Mouse (Mus musculus): ENCODE measurements around the gene Tle4. TPM values are rescaled to one million over a fixed set of nuclear protein-coding genes. Genes with fewer than 3 reads are reported as not detected.

Tle4 gene
- polyA plus RNA-seq, 1 experiment = 10.4 TPM

- 98% methylated on average over 1 of the region's 1 CpGs for WGBS
- no peak for TF ChIP-seq CTCF (conservative IDR thresholded peaks at IDR 0.05; ENCODE audit: insufficient read depth, insufficient read length, low read depth, low read length)
- TF ChIP-seq POLR2A (IDR thresholded peaks at IDR 0.05; ENCODE audit: low read depth, low read length) = no peak
These were observed 22.7 kb upstream of the Tle4 start for GRCm38 (mm10) chr19:14620534-14620933.

GRCm38 (mm10) chr19:14619814-14620213 is 22.0 kb upstream of the Tle4 start:
- H3K27ac ChIP-seq (ENCODE audit: insufficient read depth, low read depth, low read length) = no peak overlapping the region
- H3K4me3 ChIP-seq (ENCODE audit: insufficient read depth, low read depth, low read length) = no peak overlapping the region
- no peak for TF ChIP-seq CTCF (conservative IDR thresholded peaks at IDR 0.05; ENCODE audit: insufficient read depth, insufficient read length, low read depth, low read length)
- no peak for TF ChIP-seq POLR2A (IDR thresholded peaks at IDR 0.05; ENCODE audit: low read depth, low read length)
- no peaks in the 10 kb centered on the region for H3K4me1 ChIP-seq (ENCODE audit: control insufficient read depth, insufficient read depth, low read length)
- H3K27me3 ChIP-seq (replicated peaks; ENCODE audit: control insufficient read depth, insufficient read depth, low read length) = no peaks in the 10 kb centered on the region
- no peak for DNase-seq
- H3K36me3 ChIP-seq (ENCODE audit: control insufficient read depth, insufficient read depth, low read length) = no peaks in the 10 kb centered on the region

More at GRCm38 (mm10) chr19:14620534-14620933, 22.7 kb upstream of the Tle4 start:
- Histone ChIP-seq H3K4me1 (ENCODE audit: control insufficient read depth, insufficient read depth, low read length) (no peaks in the 10 kb centered on the region), H3K4me3 (ENCODE audit: insufficient read depth, low read depth, low read length) (no peak overlapping the region), H3K27me3 (replicated peaks; ENCODE audit: control insufficient read depth, insufficient read depth, low read length) (no peaks in the 10 kb centered on the region), H3K36me3 (ENCODE audit: control insufficient read depth, insufficient read depth, low read length) (no peaks in the 10 kb centered on the region), H3K27ac (ENCODE audit: insufficient read depth, low read depth, low read length) (no peak overlapping the region)
- DNase-seq = no peak

DNA sequence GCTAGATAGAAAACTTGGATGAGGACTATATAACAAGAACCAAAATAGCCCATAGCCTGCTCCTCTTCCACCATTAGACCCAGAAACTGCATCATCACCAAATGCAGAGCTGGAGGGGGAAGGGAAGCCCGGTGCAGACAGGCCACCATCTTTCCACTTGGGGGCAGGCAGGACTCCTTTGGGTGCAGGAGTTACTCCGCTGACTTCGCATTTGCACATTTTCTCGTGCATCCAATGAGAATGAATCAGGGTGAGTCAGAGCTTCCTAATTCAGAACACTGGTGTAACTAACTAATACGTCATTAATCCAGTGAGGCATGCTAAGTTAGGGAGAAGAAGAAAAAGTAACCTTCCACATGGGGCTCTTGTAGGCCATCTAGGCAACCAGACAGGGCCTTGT is 17.0 kb upstream of the Tle4 start:
- Histone ChIP-seq H3K4me1 (ENCODE audit: control insufficient read depth, insufficient read depth, low read length) (no peaks in the 10 kb centered on the region), H3K4me3 (ENCODE audit: insufficient read depth, low read depth, low read length) (no peak overlapping the region), H3K36me3 (ENCODE audit: control insufficient read depth, insufficient read depth, low read length) (no peaks in the 10 kb centered on the region), H3K27me3 (replicated peaks; ENCODE audit: control insufficient read depth, insufficient read depth, low read length) (no peaks in the 10 kb centered on the region), H3K27ac (ENCODE audit: insufficient read depth, low read depth, low read length) (no peak overlapping the region)
- 88% methylated on average over 5 of the region's 5 CpGs for WGBS
- TF ChIP-seq CTCF (conservative IDR thresholded peaks at IDR 0.05; ENCODE audit: insufficient read depth, insufficient read length, low read depth, low read length) (no peak), POLR2A (IDR thresholded peaks at IDR 0.05; ENCODE audit: low read depth, low read length) (no peak)
- no peak for DNase-seq

DNA sequence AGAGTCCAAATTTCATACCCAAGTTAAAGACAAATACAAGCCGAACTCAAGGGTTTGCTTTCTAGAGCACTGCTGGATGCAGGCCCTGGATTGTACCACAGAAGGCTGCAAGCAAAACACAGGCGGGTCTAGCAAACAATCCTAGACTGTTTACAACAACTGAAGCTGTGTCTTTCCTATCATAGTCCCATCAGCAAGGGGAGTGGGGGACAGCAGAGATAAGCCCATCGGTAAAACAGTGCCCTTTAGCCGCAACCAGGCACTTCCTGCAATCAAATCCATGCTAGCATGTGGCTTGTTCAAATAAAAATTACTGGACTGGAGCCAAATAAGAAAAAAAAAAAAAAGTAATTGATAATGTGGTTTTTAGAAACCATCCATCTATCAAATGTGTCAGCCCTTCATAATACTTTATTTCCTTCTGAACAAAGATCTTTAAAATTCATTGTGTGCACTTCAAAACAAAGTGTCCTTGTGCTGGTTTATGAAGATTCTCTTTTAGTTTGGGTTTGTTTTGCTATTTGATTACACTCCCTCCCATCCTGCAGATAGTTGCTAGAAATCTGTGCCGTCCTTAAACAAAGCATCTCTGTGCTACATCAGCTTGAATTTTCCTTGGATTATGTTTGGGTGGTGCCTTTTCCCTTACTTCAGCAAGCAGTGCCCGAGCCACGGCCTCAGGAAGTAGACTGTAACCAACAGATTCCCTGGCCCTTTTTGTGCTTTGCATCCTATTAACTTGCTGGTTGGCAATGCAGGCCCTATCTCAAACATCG is 12.9 kb upstream of the Tle4 start:
- TF ChIP-seq CTCF (conservative IDR thresholded peaks at IDR 0.05; ENCODE audit: insufficient read depth, insufficient read length, low read depth, low read length) = no peak
- TF ChIP-seq POLR2A (IDR thresholded peaks at IDR 0.05; ENCODE audit: low read depth, low read length) = no peak
- Histone ChIP-seq H3K27ac (ENCODE audit: insufficient read depth, low read depth, low read length) (no peak overlapping the region), H3K27me3 (replicated peaks; ENCODE audit: control insufficient read depth, insufficient read depth, low read length) (no peaks in the 10 kb centered on the region), H3K36me3 (ENCODE audit: control insufficient read depth, insufficient read depth, low read length) (no peaks in the 10 kb centered on the region), H3K4me1 (ENCODE audit: control insufficient read depth, insufficient read depth, low read length) (no peaks in the 10 kb centered on the region), H3K4me3 (ENCODE audit: insufficient read depth, low read depth, low read length) (no peak overlapping the region)
- 66% methylated on average over 8 of the region's 8 CpGs for WGBS
- no peak for DNase-seq

DNA sequence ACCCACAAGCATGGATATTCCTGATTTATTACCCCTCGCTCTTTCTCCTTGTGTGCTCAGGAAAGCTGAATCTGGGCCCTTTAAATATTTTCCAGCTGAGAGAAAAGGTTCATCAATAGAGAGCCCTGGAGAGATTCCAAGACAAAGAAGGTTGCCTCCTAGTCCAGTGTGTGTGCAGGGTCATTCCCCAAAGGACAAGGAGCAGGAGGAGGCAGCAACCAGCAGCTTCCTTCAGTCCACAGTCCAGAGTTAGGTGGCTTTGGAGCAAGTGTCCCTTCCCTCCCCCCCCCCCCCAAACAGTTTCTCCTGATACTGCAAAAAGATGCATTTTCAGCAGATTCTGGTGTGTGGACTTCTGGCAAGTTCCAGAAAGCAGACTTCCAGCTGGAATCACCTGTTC is 3.0 kb upstream of the Tle4 start:
- Histone ChIP-seq H3K4me3 (ENCODE audit: insufficient read depth, low read depth, low read length) (no peak overlapping the region), H3K27me3 (replicated peaks; ENCODE audit: control insufficient read depth, insufficient read depth, low read length) (no peaks in the 10 kb centered on the region), H3K4me1 (ENCODE audit: control insufficient read depth, insufficient read depth, low read length) (no peaks in the 10 kb centered on the region; the same call in 1 of the 2 replicates), H3K27ac (ENCODE audit: insufficient read depth, low read depth, low read length) (no peak overlapping the region), H3K36me3 (ENCODE audit: control insufficient read depth, insufficient read depth, low read length) (no peaks in the 10 kb centered on the region)
- WGBS = 71% methylated on average over 1 of the region's 1 CpGs
- DNase-seq = peak; percentile 89
- TF ChIP-seq POLR2A (IDR thresholded peaks at IDR 0.05; ENCODE audit: low read depth, low read length) (no peak), CTCF (conservative IDR thresholded peaks at IDR 0.05; ENCODE audit: insufficient read depth, insufficient read length, low read depth, low read length) (no peak)

DNA sequence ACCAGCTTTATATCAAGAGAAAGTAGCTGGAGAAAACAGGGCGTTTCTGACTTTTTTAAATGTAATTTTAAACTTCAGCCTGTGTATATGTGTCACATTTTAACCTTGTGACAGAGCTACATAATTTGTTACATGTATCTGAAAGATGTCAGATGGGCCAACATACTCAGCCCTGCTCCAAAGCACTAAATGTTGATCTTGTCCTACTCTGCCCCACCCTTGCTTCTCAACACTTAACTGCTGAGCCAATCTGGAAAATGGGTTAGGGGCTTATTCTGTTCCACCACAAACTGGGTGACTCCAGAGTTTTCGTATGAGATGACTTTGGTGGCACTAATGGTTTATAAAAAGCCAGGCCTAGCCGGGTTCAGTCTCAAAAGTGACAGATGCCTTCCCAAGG is 2.5 kb upstream of the Tle4 start:
- no peaks in the 10 kb centered on the region for H3K27me3 ChIP-seq (replicated peaks; ENCODE audit: control insufficient read depth, insufficient read depth, low read length)
- WGBS = 70% methylated on average over 3 of the region's 3 CpGs
- H3K27ac ChIP-seq (ENCODE audit: insufficient read depth, low read depth, low read length) = no peak overlapping the region
- TF ChIP-seq CTCF (conservative IDR thresholded peaks at IDR 0.05; ENCODE audit: insufficient read depth, insufficient read length, low read depth, low read length) (no peak), POLR2A (IDR thresholded peaks at IDR 0.05; ENCODE audit: low read depth, low read length) (no peak)
- H3K4me1 ChIP-seq (ENCODE audit: control insufficient read depth, insufficient read depth, low read length) = peaks cover 1% of the 10 kb centered on the region; the same call in 1 of the 2 replicates
- no peak for DNase-seq
- no peak overlapping the region for H3K4me3 ChIP-seq (ENCODE audit: insufficient read depth, low read depth, low read length)
- no peaks in the 10 kb centered on the region for H3K36me3 ChIP-seq (ENCODE audit: control insufficient read depth, insufficient read depth, low read length)

GRCm38 (mm10) chr19:14599851-14600251 is 2.0 kb upstream of the Tle4 start:
- Histone ChIP-seq H3K4me3 (ENCODE audit: insufficient read depth, low read depth, low read length) (no peak overlapping the region), H3K4me1 (ENCODE audit: control insufficient read depth, insufficient read depth, low read length) (peaks cover 3% of the 10 kb centered on the region; the same call in 1 of the 2 replicates), H3K36me3 (ENCODE audit: control insufficient read depth, insufficient read depth, low read length) (no peaks in the 10 kb centered on the region), H3K27me3 (replicated peaks; ENCODE audit: control insufficient read depth, insufficient read depth, low read length) (no peaks in the 10 kb centered on the region), H3K27ac (ENCODE audit: insufficient read depth, low read depth, low read length) (no peak overlapping the region)
- WGBS = 75% methylated on average over 8 of the region's 8 CpGs
- TF ChIP-seq CTCF (conservative IDR thresholded peaks at IDR 0.05; ENCODE audit: insufficient read depth, insufficient read length, low read depth, low read length) = no peak
- TF ChIP-seq POLR2A (IDR thresholded peaks at IDR 0.05; ENCODE audit: low read depth, low read length) = no peak
- DNase-seq = no peak

All from kidney, adult 2 months (tissue).